Mouse (Mus musculus) kidney, postnatal 0 days (tissue): ENCODE results near the gene Iqsec3. TPM values are rescaled to one million over a fixed set of nuclear protein-coding genes. Genes with fewer than 3 reads are reported as not detected.

ENCODE experiments used
- ATAC-seq: fragments of 200-750 bp; cut with Nextera tagmentation; replicated peaks from 2 replicates; pipeline ENCODE4 v1.8.0; 2017; ENCODE audit warnings: low read depth, moderate number of reproducible peaks, moderate TSS enrichment, moderate library complexity; ENCODE audit not compliant: low FRiP score
- DNase-seq: peaks from one replicate; pipeline ENCODE4 v3.0.0-alpha.2; 2016; ENCODE audit warnings: low spot score
- H3K27ac ChIP-seq: fragments of 300-500 bp; sonication (generic); 2 replicates; pipeline ENCODE4 v1.5.1; 2014; ENCODE audit warnings: mild to moderate bottlenecking
- H3K27me3 ChIP-seq: fragments of 300-500 bp; sonication (generic); 2 replicates; pipeline ENCODE4 v1.6.1; 2014; ENCODE audit warnings: low read length, mixed read lengths; ENCODE audit not compliant: insufficient read depth
- H3K36me3 ChIP-seq: fragments of 300-500 bp; sonication (generic); 2 replicates; pipeline ENCODE4 v1.6.1; 2014; ENCODE audit warnings: low read length, mixed read lengths; ENCODE audit not compliant: insufficient read depth
- H3K4me1 ChIP-seq: fragments of 300-500 bp; sonication (generic); replicated peaks from 2 replicates; pipeline ENCODE4 v1.6.1; 2014; ENCODE audit warnings: antibody characterized with exemption, low read length, mixed read lengths; ENCODE audit not compliant: insufficient read depth
- H3K4me2 ChIP-seq: fragments of 300-500 bp; sonication (generic); 2 replicates; pipeline ENCODE4 v1.6.1; 2014; ENCODE audit warnings: mild to moderate bottlenecking, low read length, moderate library complexity, mixed read lengths
- H3K4me3 ChIP-seq: fragments of 300-500 bp; sonication (generic); replicated peaks from 2 replicates; pipeline ENCODE4 v1.5.1; 2014; ENCODE audit warnings: low read depth, low read length
- H3K9ac ChIP-seq: fragments of 300-500 bp; sonication (generic); 2 replicates; pipeline ENCODE4 v1.6.1; 2014; ENCODE audit warnings: low read depth, low read length
- H3K9me3 ChIP-seq: fragments of 300-500 bp; sonication (generic); replicated peaks from 2 replicates; pipeline ENCODE4 v1.6.1; 2016; ENCODE audit warnings: low read length, inconsistent platforms, mixed read lengths
- CTCF ChIP-seq: IDR thresholded peaks from 2 replicates; pipeline ENCODE4 v1.5.1; 2016; ENCODE audit warnings: antibody characterized with exemption, low read depth, mild to moderate bottlenecking, moderate library complexity
- WGBS: fragments of 180-500 bp; shearing (Covaris S2); extraction: QIAGEN DNeasy Blood & Tissue Kit; methylation state at CpG from one replicate; pipeline ENCODE4 v1.1.7; 2014; 5-methylcytosine and 5-hydroxymethylcytosine counted together
- microRNA-seq: library from miRNA; unstranded; fragments of <30 nt; microRNA quantifications from one replicate; pipeline ENCODE4, GENCODE M21; 2016
- polyA plus RNA-seq: library from polyadenylated mRNA; unstranded; fragments of >200 nt; fragmentation: Nextera tagmentation; extraction: Ambion mirVana; gene quantifications from 2 replicates; pipeline ENCODE4 v1.2.1, GENCODE M21; 2015

Gene Iqsec3
- polyA plus RNA-seq, 1 experiment from 2014 or later, result 0.07 TPM

- no peak for TF ChIP-seq CTCF
- H3K9ac ChIP-seq, result no peak overlapping the region
- no peak overlapping the region for H3K4me2 ChIP-seq
- H3K27ac ChIP-seq, result no peak overlapping the region
- DNase-seq (no peak), ATAC-seq (no peak)
- H3K4me1 ChIP-seq, result no peaks in the 10 kb centered on the region
- no peaks in the 10 kb centered on the region for H3K27me3 ChIP-seq
- H3K9me3 ChIP-seq, result no peaks in the 10 kb centered on the region
- 71% methylated on average over 9 of the region's 9 CpGs for WGBS
- no peak overlapping the region for H3K4me3 ChIP-seq
- H3K36me3 ChIP-seq, result no peaks in the 10 kb centered on the region
Observed at GRCm38 (mm10) chr6:121335841-121336240, 137.6 kb downstream of the Iqsec3 start.

- 14% methylated on average over 10 of the region's 10 CpGs for WGBS
- ATAC-seq, result peak; percentile 55; the same call in 1 of the 2 replicates
- Histone ChIP-seq H3K9ac (no peak overlapping the region), H3K27me3 (no peaks in the 10 kb centered on the region), H3K4me1 (no peaks in the 10 kb centered on the region), H3K4me3 (no peak overlapping the region), H3K36me3 (no peaks in the 10 kb centered on the region), H3K27ac (no peak overlapping the region), H3K9me3 (no peaks in the 10 kb centered on the region), H3K4me2 (no peak overlapping the region)
- peak; percentile 66 for DNase-seq
- peak; percentile 34; the same call in 1 of the 2 replicates for TF ChIP-seq CTCF
Observed at GRCm38 (mm10) chr6:121329848-121330508, 143.5 kb downstream of the Iqsec3 start.

- Histone ChIP-seq H3K4me2 (no peak overlapping the region), H3K9ac (no peak overlapping the region), H3K9me3 (no peaks in the 10 kb centered on the region), H3K4me3 (no peak overlapping the region), H3K27ac (no peak overlapping the region), H3K27me3 (no peaks in the 10 kb centered on the region), H3K36me3 (no peaks in the 10 kb centered on the region), H3K4me1 (no peaks in the 10 kb centered on the region)
- no peak for ATAC-seq
- no peak for TF ChIP-seq CTCF
- 74% methylated on average over 9 of the region's 9 CpGs for WGBS
- no peak for DNase-seq
Observed at GRCm38 (mm10) chr6:121328417-121328884, 145.0 kb downstream of the Iqsec3 start.

DNA sequence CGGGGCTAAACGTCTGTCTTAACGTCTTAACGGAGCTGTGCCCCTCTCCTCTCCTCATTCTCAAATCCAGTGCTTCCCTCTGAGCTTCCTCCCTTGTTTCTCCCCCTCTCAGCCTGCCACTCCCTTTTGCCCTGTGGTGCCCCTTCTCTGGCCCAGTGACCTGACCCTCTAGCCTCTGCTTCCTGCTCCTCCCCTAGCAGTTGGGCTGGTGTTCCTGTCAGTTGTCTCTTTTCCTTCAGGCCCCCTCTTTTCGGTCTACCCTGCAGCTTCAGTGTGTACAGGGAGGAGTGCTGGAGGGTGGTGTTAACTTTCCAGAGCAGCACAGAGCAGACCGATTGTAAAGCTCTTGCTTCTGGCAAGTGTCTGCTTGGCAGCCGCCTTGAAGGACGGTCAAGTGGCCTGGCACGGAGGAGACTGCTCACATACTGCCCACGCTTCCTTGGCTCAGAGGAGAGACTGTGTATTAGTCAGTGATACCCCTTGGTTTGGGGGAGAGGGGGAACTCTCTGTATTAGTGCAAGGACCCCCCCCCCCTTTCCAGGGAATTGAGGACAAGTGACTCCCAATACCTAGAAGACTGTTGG lies 146.9 kb downstream of the Iqsec3 start:
- ATAC-seq (no peak), DNase-seq (peak; percentile 34)
- H3K9me3 ChIP-seq, result no peaks in the 10 kb centered on the region
- 30% methylated on average over 10 of the region's 10 CpGs for WGBS
- H3K27ac ChIP-seq, result no peak overlapping the region
- H3K4me1 ChIP-seq, result 0 out of 2 replicates have a peak, but pooled peaks cover 7% of the 10 kb centered on the region
- no peak overlapping the region for H3K4me2 ChIP-seq
- no peak overlapping the region for H3K4me3 ChIP-seq
- no peaks in the 10 kb centered on the region for H3K27me3 ChIP-seq
- no peaks in the 10 kb centered on the region for H3K36me3 ChIP-seq
- no peak for TF ChIP-seq CTCF
- no peak overlapping the region for H3K9ac ChIP-seq

- TF ChIP-seq CTCF, result no peak
- H3K4me1 ChIP-seq, result 0 out of 2 replicates have a peak, but pooled peaks cover 7% of the 10 kb centered on the region
- ATAC-seq (no peak), DNase-seq (no peak)
- H3K27me3 ChIP-seq, result no peaks in the 10 kb centered on the region
- no peak overlapping the region for H3K27ac ChIP-seq
- no peaks in the 10 kb centered on the region for H3K9me3 ChIP-seq
- no peak overlapping the region for H3K4me2 ChIP-seq
- WGBS, result 40% methylated on average over 9 of the region's 9 CpGs
- no peaks in the 10 kb centered on the region for H3K36me3 ChIP-seq
- no peak overlapping the region for H3K9ac ChIP-seq
- H3K4me3 ChIP-seq, result no peak overlapping the region
Observed at GRCm38 (mm10) chr6:121325740-121326139, 147.7 kb downstream of the Iqsec3 start.

DNA sequence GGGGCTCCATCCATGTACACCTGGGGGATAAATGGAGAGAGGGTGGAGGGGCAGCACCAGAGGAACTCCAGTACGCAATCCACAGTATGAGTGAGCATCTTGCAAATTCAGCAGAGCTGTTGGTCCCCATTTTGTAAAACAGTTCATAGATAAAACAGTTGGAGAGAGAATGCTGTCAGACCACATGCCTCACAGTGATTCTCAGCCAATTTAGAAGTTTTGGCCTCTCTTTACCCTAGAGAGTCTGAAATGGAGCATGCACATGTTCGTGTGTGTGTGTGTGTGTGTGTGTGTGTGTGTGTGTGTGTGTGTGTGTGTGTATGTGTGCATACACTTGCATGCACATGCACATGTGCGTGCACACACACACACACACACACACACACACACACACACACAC lies 148.2 kb downstream of the Iqsec3 start:
- TF ChIP-seq CTCF, result no peak
- Histone ChIP-seq H3K27ac (no peak overlapping the region), H3K9ac (no peak overlapping the region), H3K4me3 (no peak overlapping the region), H3K36me3 (no peaks in the 10 kb centered on the region), H3K4me1 (0 out of 2 replicates have a peak, but pooled peaks cover 7% of the 10 kb centered on the region), H3K4me2 (no peak overlapping the region), H3K9me3 (no peaks in the 10 kb centered on the region), H3K27me3 (no peaks in the 10 kb centered on the region)
- 77% methylated on average over 3 of the region's 3 CpGs for WGBS
- DNase-seq, result no peak
- no peak for ATAC-seq

Small RNA genes within 50 kb of the gene (microRNA-seq; reads per million reads assigned to microRNA genes)
- not detected for gene Gm24855

Other genes starting within 250 kb of the Iqsec3 start
- 8.3 and 12.0 TPM in 2 replicates for gene Usp18, start 227.8 kb downstream of the Iqsec3 start, polyA plus RNA-seq
- 43.8 and 47.6 TPM in 2 replicates for gene Slc6a13, start 173.5 kb downstream of the Iqsec3 start, polyA plus RNA-seq
- 4.1 and 5.5 TPM in 2 replicates for gene Slc6a12, start 130.6 kb downstream of the Iqsec3 start, polyA plus RNA-seq
- gene A2m, start 161.7 kb upstream of the Iqsec3 start, polyA plus RNA-seq, result 0.20 TPM in 2 replicates